Mouse (Mus musculus) thymus, adult 2 months (tissue): ENCODE measurements around the gene Sar1b. TPM values are rescaled to one million over a fixed set of nuclear protein-coding genes. Genes with fewer than 3 reads are reported as not detected.
A peak's percentile ranks its signal among the peaks of the same experiment; 100 is the strongest.
"Not testable (repeated sequence)": the region's sequence is repeated elsewhere in the genome, so short reads cannot be mapped to it uniquely, and the experiment has no call there.

ENCODE experiments used
- DNase-seq: peaks from one replicate; pipeline ENCODE4 v3.0.0; 2021
- H3K27ac ChIP-seq: fragments of 200-500 bp; 2 replicates; pipeline ENCODE4 v1.5.1; 2012; ENCODE audit warnings: low read length, control low read depth; ENCODE audit not compliant: control insufficient read depth, insufficient read depth
- H3K27me3 ChIP-seq: fragments of 200-500 bp; 2 replicates; pipeline ENCODE4 v1.6.1; 2012; ENCODE audit warnings: mild to moderate bottlenecking, low read length, moderate library complexity, mixed read lengths; ENCODE audit not compliant: control insufficient read depth, insufficient read depth
- H3K36me3 ChIP-seq: fragments of 200-500 bp; 2 replicates; pipeline ENCODE4 v1.6.1; 2012; ENCODE audit warnings: mild to moderate bottlenecking, low read length, moderate library complexity; ENCODE audit not compliant: control insufficient read depth, insufficient read depth
- H3K4me1 ChIP-seq: fragments of 200-500 bp; replicated peaks from 2 replicates; pipeline ENCODE4 v1.6.1; 2012; ENCODE audit warnings: low read length; ENCODE audit not compliant: control insufficient read depth, insufficient read depth
- H3K4me3 ChIP-seq: fragments of 200-500 bp; 2 replicates; pipeline ENCODE4 v1.5.1; 2012; ENCODE audit warnings: mild to moderate bottlenecking, low read length, control low read depth, moderate library complexity; ENCODE audit not compliant: control insufficient read depth, insufficient read depth
- CTCF ChIP-seq: fragments of 200-500 bp; IDR thresholded peaks from 2 replicates; pipeline ENCODE4 v1.5.1; 2012; ENCODE audit warnings: mild to moderate bottlenecking, control low read depth, low read length, moderate library complexity, borderline replicate concordance; ENCODE audit not compliant: control insufficient read depth, poor library complexity, insufficient read depth; ENCODE audit errors: extremely low read depth
- POLR2A ChIP-seq: fragments of 200-500 bp; IDR thresholded peaks from 2 replicates; pipeline ENCODE4 v1.6.1; 2012; ENCODE audit warnings: mild to moderate bottlenecking, low read length, control low read depth, moderate library complexity; ENCODE audit not compliant: control insufficient read depth, poor library complexity, insufficient read depth; ENCODE audit errors: extremely low read depth
- WGBS: fragments of 180-500 bp; shearing (Covaris S2); methylation state at CpG from one replicate; pipeline ENCODE4 v1.1.7; 2018; 5-methylcytosine and 5-hydroxymethylcytosine counted together
- polyA plus RNA-seq: library from polyadenylated mRNA; depleted of rRNA; stranded (reverse); fragments of >200 nt; gene quantifications from 2 replicates; pipeline ENCODE4 v1.2.3, GENCODE M21; 2012; rRNA removed

Sar1b gene
- polyA plus RNA-seq: 17.8 and 18.4 TPM in 2 replicates

DNA sequence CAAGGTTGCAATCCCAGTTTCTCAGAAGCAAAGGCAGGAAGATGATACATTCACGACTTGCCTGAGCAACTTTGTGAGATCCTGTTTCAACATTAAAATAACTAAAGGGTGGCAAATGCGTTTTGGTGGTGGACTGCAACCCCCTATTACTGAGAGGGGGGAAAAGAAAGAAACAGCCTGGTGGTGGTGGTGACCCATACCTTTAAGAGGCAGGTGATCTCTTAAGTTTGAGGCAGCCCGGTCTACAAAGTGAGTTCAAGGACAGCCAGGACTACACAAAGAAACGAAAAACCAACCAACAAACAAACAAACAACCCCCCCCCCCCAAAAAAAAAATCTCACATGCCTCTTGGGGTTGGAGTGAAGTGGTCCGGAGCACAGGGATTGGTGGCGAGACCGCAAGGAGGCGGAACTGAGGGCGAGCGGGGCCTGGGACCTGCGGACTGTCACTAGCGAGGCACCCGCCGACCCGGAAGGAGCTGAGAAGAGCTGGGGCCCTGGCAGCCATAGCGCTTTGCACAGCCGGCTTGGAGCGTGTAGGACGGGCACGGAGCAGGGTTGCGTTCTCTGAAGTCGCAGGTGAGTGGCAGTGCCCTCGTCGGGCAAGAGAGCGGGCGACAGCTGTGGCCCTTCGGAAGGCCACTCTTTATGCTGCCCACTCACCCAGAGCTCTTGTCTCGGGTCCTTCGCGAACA lies at the start of gene Sar1b, which contains the start of gene Sec24a:
Sar1b (plus strand) TSS at position 475 of the 695 bp plus-strand sequence.
Sec24a (minus strand) TSS at position 422 of the 695 bp plus-strand sequence.
- Histone ChIP-seq H3K4me3 (peak within 1 kb of the TSS; percentile 76), H3K4me1 (peaks cover 8% of the 10 kb centered on the region), H3K27me3 (no peaks in the 10 kb centered on the region), H3K27ac (peak within 1 kb of the TSS; percentile 0; the same call in 1 of the 2 replicates), H3K36me3 (no peaks in the 10 kb centered on the region)
- 2% methylated on average over 30 of the region's 30 CpGs for WGBS
- DNase-seq: peak; percentile 77
- TF ChIP-seq POLR2A: peak; percentile 55; the same call in 1 of the 2 replicates
- no peak for TF ChIP-seq CTCF

GRCm38 (mm10) chr11:51721066-51721465 lies 42.4 kb upstream of the Sar1b start:
- no peak overlapping the region for H3K4me3 ChIP-seq
- TF ChIP-seq POLR2A (no peak), CTCF (no peak)
- no peaks in the 10 kb centered on the region for H3K27me3 ChIP-seq
- peaks cover 45% of the 10 kb centered on the region for H3K36me3 ChIP-seq
- no peak for DNase-seq
- no peaks in the 10 kb centered on the region for H3K4me1 ChIP-seq
- H3K27ac ChIP-seq: no peak overlapping the region
- WGBS: 98% methylated on average over 11 of the region's 11 CpGs

- Histone ChIP-seq H3K27ac (no peak overlapping the region), H3K27me3 (no peaks in the 10 kb centered on the region), H3K4me3 (no peak overlapping the region), H3K36me3 (peaks cover 23% of the 10 kb centered on the region), H3K4me1 (no peaks in the 10 kb centered on the region)
- DNase-seq: no peak
- no peak for TF ChIP-seq CTCF
- TF ChIP-seq POLR2A: no peak
- 73% methylated on average over 1 of the region's 1 CpGs for WGBS
These were observed 30.6 kb upstream of the Sar1b start for GRCm38 (mm10) chr11:51732883-51733282.

- H3K27ac ChIP-seq, H3K4me3 ChIP-seq, H3K4me1 ChIP-seq, H3K27me3 ChIP-seq, DNase-seq: not testable (repeated sequence)
- H3K36me3 ChIP-seq: peaks cover 23% of the 10 kb centered on the region
- 97% methylated on average over 13 of the region's 13 CpGs for WGBS
These were observed 29.3 kb upstream of the Sar1b start for GRCm38 (mm10) chr11:51734218-51734617.

- H3K36me3 ChIP-seq: peaks cover 20% of the 10 kb centered on the region
- H3K27me3 ChIP-seq: no peaks in the 10 kb centered on the region
- no peak for TF ChIP-seq CTCF
- TF ChIP-seq POLR2A: no peak
- no peak overlapping the region for H3K4me3 ChIP-seq
- no peak for DNase-seq
- 95% methylated on average over 3 of the region's 3 CpGs for WGBS
- no peaks in the 10 kb centered on the region for H3K4me1 ChIP-seq
- H3K27ac ChIP-seq: no peak overlapping the region
These were observed 24.7 kb upstream of the Sar1b start for GRCm38 (mm10) chr11:51738651-51739403.

DNA sequence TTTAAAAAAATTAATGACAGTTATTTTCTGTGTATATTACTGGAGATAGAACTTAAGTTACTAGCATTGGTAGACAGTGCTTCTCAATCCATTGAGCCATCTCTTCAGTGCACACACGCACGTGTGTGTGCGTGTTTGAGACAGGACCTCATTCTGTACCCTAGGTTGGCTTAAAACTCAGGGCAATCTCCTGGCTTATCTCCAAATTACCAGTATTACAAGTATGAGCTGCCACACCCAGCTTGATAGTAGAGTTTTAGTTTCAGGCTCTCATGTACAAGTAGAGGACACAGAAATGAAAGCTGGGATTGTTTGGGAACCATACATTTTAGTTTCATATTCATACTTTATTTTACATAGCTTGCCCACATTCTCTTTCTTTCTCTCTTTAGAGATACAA lies 22.8 kb upstream of the Sar1b start:
- Histone ChIP-seq H3K4me3 (no peak overlapping the region), H3K27ac (no peak overlapping the region), H3K36me3 (peaks cover 20% of the 10 kb centered on the region), H3K4me1 (no peaks in the 10 kb centered on the region), H3K27me3 (no peaks in the 10 kb centered on the region)
- TF ChIP-seq CTCF (no peak), POLR2A (no peak)
- WGBS: over 99% methylated on average over 3 of the region's 3 CpGs
- DNase-seq: no peak

DNA sequence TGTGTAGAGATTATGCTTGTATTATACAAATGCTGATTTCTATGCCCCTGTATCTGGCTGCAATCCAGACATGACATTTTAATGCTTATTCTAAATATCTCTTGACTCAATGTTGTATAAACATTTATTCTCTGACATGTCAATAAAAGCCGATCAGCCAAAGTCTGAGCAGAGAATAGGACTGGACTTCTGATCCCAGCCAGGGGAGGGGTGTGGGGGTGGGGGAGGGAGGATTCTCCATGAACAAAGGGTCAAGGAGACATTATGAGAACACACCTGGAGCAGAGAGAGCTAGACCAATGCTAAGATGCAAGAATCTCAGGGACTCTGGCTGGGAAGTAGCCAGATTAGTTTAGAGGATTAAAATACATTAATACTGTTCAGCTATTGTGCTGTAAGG lies 17.4 kb upstream of the Sar1b start:
- no peak overlapping the region for H3K27ac ChIP-seq
- peaks cover 20% of the 10 kb centered on the region for H3K36me3 ChIP-seq
- 100% methylated on average over 1 of the region's 1 CpGs for WGBS
- H3K27me3 ChIP-seq: no peaks in the 10 kb centered on the region
- H3K4me3 ChIP-seq: no peak overlapping the region
- no peaks in the 10 kb centered on the region for H3K4me1 ChIP-seq
- no peak for DNase-seq
- TF ChIP-seq CTCF: no peak
- TF ChIP-seq POLR2A: no peak

- not testable (repeated sequence) for H3K27me3 ChIP-seq, H3K4me1 ChIP-seq, H3K27ac ChIP-seq, DNase-seq, H3K4me3 ChIP-seq, H3K36me3 ChIP-seq
- WGBS: 92% methylated on average over 6 of the region's 6 CpGs
These were observed 11.8 kb upstream of the Sar1b start for GRCm38 (mm10) chr11:51751623-51752225.
